Mouse (Mus musculus): ENCODE results near the gene Ecm1. TPM values are rescaled to one million over a fixed set of nuclear protein-coding genes. Genes with fewer than 3 reads are reported as not detected.

Ecm1 gene
- polyA plus RNA-seq, 1 experiment = 62.3 TPM

DNA sequence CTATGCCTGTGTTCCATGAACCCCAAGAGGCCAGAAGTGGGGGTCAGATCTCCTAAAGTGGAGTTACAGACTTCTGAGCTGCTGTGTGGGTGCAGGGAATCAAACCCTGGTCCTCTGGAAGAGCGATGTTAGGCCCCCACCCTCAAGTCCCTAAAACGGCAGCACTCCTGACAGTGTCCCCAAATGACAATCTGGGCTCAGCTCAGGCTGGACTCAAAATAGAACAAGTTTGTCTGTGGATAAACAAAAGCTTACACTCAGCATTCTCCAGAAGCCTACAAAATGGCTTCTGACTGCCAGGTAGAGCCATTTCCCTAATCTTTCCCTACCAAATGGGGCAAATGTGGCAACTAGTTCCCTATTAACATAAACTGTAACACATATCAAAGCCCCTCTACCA is 38.3 kb downstream of the Ecm1 start:
- 93% methylated on average over 2 of the region's 2 CpGs for WGBS

DNA sequence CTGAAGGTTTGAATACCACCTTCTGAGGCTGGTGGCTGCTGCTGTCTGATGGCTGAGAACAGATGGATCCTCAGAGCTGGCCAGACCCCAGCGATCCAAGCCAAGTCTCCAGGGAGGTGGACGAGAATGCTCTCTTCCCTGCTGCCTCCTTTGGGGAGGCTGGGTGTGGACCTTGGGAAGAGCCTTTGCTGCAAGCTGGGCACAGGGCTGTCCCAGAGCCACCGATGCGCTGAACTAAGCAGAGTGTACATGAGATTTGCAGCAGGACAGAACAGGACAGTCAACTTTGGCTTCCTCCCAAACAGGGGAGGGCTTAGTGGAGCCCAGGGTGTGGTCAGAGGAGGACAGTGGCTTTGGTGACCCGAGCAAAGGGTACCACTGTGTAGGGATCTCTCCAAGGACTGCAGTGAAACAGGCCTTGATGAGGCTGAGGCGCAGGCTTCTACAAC is 39.1 kb downstream of the Ecm1 start:
- TF ChIP-seq CTCF (IDR thresholded peaks at IDR 0.05; ENCODE audit: extremely low read depth, insufficient read depth, insufficient read length, insufficient replicate concordance) (no peak), POLR2A (IDR thresholded peaks at IDR 0.05; ENCODE audit: low read depth, low read length) (no peak)
- H3K36me3 ChIP-seq (ENCODE audit: control insufficient read depth, insufficient read depth, low read length) = no peaks in the 10 kb centered on the region
- no peaks in the 10 kb centered on the region; the same call in 1 of the 2 replicates for H3K4me1 ChIP-seq (ENCODE audit: control insufficient read depth, insufficient read depth, insufficient read length)
- no peak overlapping the region for H3K27ac ChIP-seq (ENCODE audit: insufficient read depth, low read length)
- no peaks in the 10 kb centered on the region for H3K27me3 ChIP-seq (ENCODE audit: control insufficient read depth, insufficient read depth, low read length)
- no peak overlapping the region for H3K4me3 ChIP-seq (ENCODE audit: extremely low read depth, insufficient read depth, insufficient read length)
- DNase-seq (ENCODE audit: low read depth in 1 of 2, low spot score in 2 of 2) = no peak
- WGBS = 89% methylated on average over 6 of the region's 6 CpGs

More for the DNA sequence above, 38.3 kb downstream of the Ecm1 start:
- Histone ChIP-seq H3K27me3 (ENCODE audit: control insufficient read depth, insufficient read depth, low read length) (no peaks in the 10 kb centered on the region), H3K4me1 (ENCODE audit: control insufficient read depth, insufficient read depth, insufficient read length) (no peaks in the 10 kb centered on the region), H3K4me3 (ENCODE audit: extremely low read depth, insufficient read depth, insufficient read length) (no peak overlapping the region), H3K27ac (ENCODE audit: insufficient read depth, low read length) (no peak overlapping the region), H3K36me3 (ENCODE audit: control insufficient read depth, insufficient read depth, low read length) (no peaks in the 10 kb centered on the region)
- TF ChIP-seq POLR2A (IDR thresholded peaks at IDR 0.05; ENCODE audit: low read depth, low read length) (no peak), CTCF (IDR thresholded peaks at IDR 0.05; ENCODE audit: extremely low read depth, insufficient read depth, insufficient read length, insufficient replicate concordance) (no peak)
- DNase-seq (ENCODE audit: low read depth in 1 of 2, low spot score in 2 of 2) = no peak

DNA sequence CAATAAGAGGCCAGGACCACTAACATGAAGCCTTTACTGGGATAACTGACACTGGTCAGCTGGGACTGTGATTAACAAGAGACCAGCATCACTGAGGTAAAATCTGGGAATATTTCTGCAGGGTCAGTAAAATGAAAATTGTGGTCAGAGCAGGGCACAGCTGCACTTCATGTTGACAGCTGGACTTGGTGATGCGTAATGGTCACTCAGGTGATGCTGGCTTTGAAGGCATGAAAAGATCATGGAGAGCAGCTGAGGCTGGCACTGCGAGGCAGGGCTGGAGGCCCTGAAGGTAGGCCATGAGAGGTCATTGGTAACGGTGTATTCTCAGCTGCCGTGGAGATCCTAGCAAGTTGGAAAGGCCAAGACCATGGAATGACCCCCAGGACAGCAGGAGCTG is 41.1 kb downstream of the Ecm1 start:
- DNase-seq (ENCODE audit: low read depth in 1 of 2, low spot score in 2 of 2) = no peak
- TF ChIP-seq CTCF (IDR thresholded peaks at IDR 0.05; ENCODE audit: extremely low read depth, insufficient read depth, insufficient read length, insufficient replicate concordance) (no peak), POLR2A (IDR thresholded peaks at IDR 0.05; ENCODE audit: low read depth, low read length) (no peak)
- WGBS = 95% methylated on average over 4 of the region's 4 CpGs
- H3K27ac ChIP-seq (ENCODE audit: insufficient read depth, low read length) = no peak overlapping the region
- H3K4me1 ChIP-seq (ENCODE audit: control insufficient read depth, insufficient read depth, insufficient read length) = peaks cover 10% of the 10 kb centered on the region; the same call in 1 of the 2 replicates
- no peak overlapping the region for H3K4me3 ChIP-seq (ENCODE audit: extremely low read depth, insufficient read depth, insufficient read length)
- no peaks in the 10 kb centered on the region for H3K27me3 ChIP-seq (ENCODE audit: control insufficient read depth, insufficient read depth, low read length)
- H3K36me3 ChIP-seq (ENCODE audit: control insufficient read depth, insufficient read depth, low read length) = no peaks in the 10 kb centered on the region

DNA sequence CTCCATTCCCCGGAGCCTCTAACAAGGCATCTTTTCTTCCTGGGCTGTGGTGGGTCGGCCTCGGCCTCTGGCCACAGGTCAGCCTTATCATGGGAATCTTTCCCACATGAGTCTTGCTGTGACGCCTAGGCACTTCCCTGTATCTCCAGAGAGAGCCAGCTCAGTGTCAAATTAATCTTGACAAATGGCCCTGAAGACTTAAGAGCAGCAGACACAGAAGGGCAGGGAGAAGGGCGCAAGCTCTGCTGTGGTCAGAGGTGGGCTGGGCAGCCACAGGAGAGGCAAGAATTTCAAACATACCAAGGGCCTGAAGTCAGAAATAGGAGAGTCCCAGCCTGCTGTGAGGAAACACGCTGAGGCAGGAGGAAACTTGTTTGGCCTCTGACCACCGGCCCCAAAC is 43.0 kb downstream of the Ecm1 start:
- TF ChIP-seq CTCF (IDR thresholded peaks at IDR 0.05; ENCODE audit: extremely low read depth, insufficient read depth, insufficient read length, insufficient replicate concordance) = no peak
- no peak for TF ChIP-seq POLR2A (IDR thresholded peaks at IDR 0.05; ENCODE audit: low read depth, low read length)
- 77% methylated on average over 7 of the region's 7 CpGs for WGBS

DNA sequence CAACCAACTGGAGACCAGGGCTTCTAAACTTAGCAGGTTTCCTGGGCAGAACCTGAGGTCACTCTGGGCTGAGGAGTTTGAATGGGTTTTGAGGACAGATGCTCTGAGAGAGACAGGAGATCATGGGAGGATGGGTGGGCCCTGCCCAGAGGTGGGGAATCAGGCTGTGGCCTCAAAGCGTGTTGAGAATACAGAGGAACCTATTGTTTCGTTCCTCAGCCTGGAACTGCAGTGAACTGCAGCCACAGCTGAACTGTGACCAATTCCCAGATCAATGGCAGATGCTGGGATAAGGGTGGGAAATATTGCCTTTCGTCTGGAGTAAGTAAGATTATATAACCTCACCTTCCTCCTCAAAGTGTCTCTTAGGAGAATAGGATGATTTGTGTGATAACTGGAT is 43.6 kb downstream of the Ecm1 start:
- TF ChIP-seq CTCF (IDR thresholded peaks at IDR 0.05; ENCODE audit: extremely low read depth, insufficient read depth, insufficient read length, insufficient replicate concordance) = no peak
- TF ChIP-seq POLR2A (IDR thresholded peaks at IDR 0.05; ENCODE audit: low read depth, low read length) = no peak
- WGBS = 83% methylated on average over 3 of the region's 3 CpGs
- Histone ChIP-seq H3K27me3 (ENCODE audit: control insufficient read depth, insufficient read depth, low read length) (no peaks in the 10 kb centered on the region), H3K36me3 (ENCODE audit: control insufficient read depth, insufficient read depth, low read length) (no peaks in the 10 kb centered on the region), H3K27ac (ENCODE audit: insufficient read depth, low read length) (no peak overlapping the region), H3K4me3 (ENCODE audit: extremely low read depth, insufficient read depth, insufficient read length) (no peak overlapping the region), H3K4me1 (ENCODE audit: control insufficient read depth, insufficient read depth, insufficient read length) (peaks cover 10% of the 10 kb centered on the region; the same call in 1 of the 2 replicates)
- DNase-seq (ENCODE audit: low read depth in 1 of 2, low spot score in 2 of 2) = no peak

More for the DNA sequence above, 43.0 kb downstream of the Ecm1 start:
- Histone ChIP-seq H3K27me3 (ENCODE audit: control insufficient read depth, insufficient read depth, low read length) (no peaks in the 10 kb centered on the region), H3K36me3 (ENCODE audit: control insufficient read depth, insufficient read depth, low read length) (no peaks in the 10 kb centered on the region), H3K4me1 (ENCODE audit: control insufficient read depth, insufficient read depth, insufficient read length) (peaks cover 10% of the 10 kb centered on the region; the same call in 1 of the 2 replicates), H3K27ac (ENCODE audit: insufficient read depth, low read length) (no peak overlapping the region), H3K4me3 (ENCODE audit: extremely low read depth, insufficient read depth, insufficient read length) (no peak overlapping the region)
- no peak for DNase-seq (ENCODE audit: low read depth in 1 of 2, low spot score in 2 of 2)

DNA sequence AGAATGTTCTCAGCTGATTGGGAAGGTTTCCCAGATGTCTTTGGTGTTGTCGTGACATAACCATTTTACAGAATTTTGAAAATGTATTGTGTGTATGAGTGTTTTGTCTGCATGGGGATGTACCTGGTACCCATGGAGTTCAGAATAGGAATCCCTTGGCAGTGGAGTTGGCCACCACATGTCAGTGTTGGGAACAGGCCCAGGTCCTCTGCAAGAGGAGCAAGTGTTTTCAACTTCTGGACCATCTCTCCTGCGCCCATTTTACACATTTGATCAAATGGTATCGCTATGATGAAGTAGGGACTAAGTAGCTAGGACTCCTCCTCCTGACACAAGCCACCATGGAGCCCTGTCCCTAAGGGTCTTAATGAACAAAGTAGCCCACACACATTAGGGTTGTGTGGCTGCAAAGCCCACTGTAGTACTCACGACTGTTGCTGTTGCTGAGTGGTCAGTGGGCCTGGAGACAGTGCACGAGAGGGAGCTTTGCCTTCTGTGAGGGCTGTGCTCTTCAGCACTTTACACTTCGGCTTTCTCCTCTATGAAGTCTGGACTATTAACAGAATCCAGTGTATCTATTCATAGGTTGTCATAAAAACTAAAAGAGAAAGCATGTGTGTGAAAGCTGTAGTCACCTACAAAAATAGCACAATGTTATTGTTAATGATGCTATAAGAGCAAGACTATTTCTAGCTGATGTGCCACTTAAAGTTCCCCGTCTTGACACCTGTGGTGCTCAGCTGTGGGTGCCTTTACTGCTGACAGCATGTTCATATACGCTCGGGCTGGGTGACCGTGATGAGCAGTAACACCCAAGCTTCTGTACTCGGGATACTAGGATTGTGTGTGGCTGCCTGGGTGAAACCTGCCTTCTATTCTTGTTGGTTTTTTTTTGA is 44.3 kb downstream of the Ecm1 start:
- Histone ChIP-seq H3K36me3 (ENCODE audit: control insufficient read depth, insufficient read depth, low read length) (no peaks in the 10 kb centered on the region), H3K27ac (ENCODE audit: insufficient read depth, low read length) (no peak overlapping the region), H3K4me1 (ENCODE audit: control insufficient read depth, insufficient read depth, insufficient read length) (peaks cover 10% of the 10 kb centered on the region; the same call in 1 of the 2 replicates), H3K4me3 (ENCODE audit: extremely low read depth, insufficient read depth, insufficient read length) (no peak overlapping the region), H3K27me3 (ENCODE audit: control insufficient read depth, insufficient read depth, low read length) (no peaks in the 10 kb centered on the region)
- TF ChIP-seq POLR2A (IDR thresholded peaks at IDR 0.05; ENCODE audit: low read depth, low read length) = no peak
- TF ChIP-seq CTCF (IDR thresholded peaks at IDR 0.05; ENCODE audit: extremely low read depth, insufficient read depth, insufficient read length, insufficient replicate concordance) = no peak
- DNase-seq (ENCODE audit: low read depth in 1 of 2, low spot score in 2 of 2) = no peak
- WGBS = 70% methylated on average over 11 of the region's 11 CpGs

Data from spleen, adult 2 months (tissue).